Mouse (Mus musculus) C2C12 (cell line): ENCODE data around the gene Pou1f1. TPM values are rescaled to one million over a fixed set of nuclear protein-coding genes. Genes with fewer than 3 reads are reported as not detected.

Experiments
- H3K27me3 ChIP-seq: one replicate; pipeline ENCODE4 v1.6.1; 2011; ENCODE audit not compliant: control insufficient read depth, insufficient read depth, insufficient read length
- H3K36me3 ChIP-seq: one replicate; pipeline ENCODE4 v1.6.1; 2011; ENCODE audit not compliant: control insufficient read depth, insufficient read depth
- H3K4me3 ChIP-seq: one replicate; pipeline ENCODE4 v1.5.1; 2011; ENCODE audit warnings: mild to moderate bottlenecking, control low read depth; ENCODE audit not compliant: poor library complexity, insufficient read depth, severe bottlenecking
- H3K79me2 ChIP-seq: one replicate; pipeline ENCODE4 v1.6.1; 2011; ENCODE audit not compliant: control insufficient read depth, insufficient read depth
- H3K79me3 ChIP-seq: one replicate; pipeline ENCODE4 v1.6.1; 2011; ENCODE audit warnings: low read depth, control low read depth
- H3ac ChIP-seq: one replicate; pipeline ENCODE3; 2011; ENCODE audit warnings: low read depth; ENCODE audit not compliant: control insufficient read depth, insufficient read length
- CEBPB ChIP-seq: IDR thresholded peaks from one replicate; pipeline ENCODE4 v1.6.1; 2011; ENCODE audit warnings: low read depth, mild to moderate bottlenecking, control low read depth, moderate library complexity
- CTCF ChIP-seq: IDR thresholded peaks from one replicate; pipeline ENCODE4 v1.5.1; 2011; ENCODE audit not compliant: control insufficient read depth, insufficient read depth, insufficient read length
- FOSL1 ChIP-seq: IDR thresholded peaks from one replicate; pipeline ENCODE4 v1.8.0; 2011; ENCODE audit warnings: mild to moderate bottlenecking, low read length; ENCODE audit not compliant: poor library complexity, insufficient read depth, severe bottlenecking
- MAX ChIP-seq: IDR thresholded peaks from one replicate; pipeline ENCODE4 v1.6.1; 2011; ENCODE audit warnings: mild to moderate bottlenecking, control low read depth
- MYOD1 ChIP-seq: IDR thresholded peaks from one replicate; pipeline ENCODE4 v1.6.1; 2011; ENCODE audit warnings: low read depth; ENCODE audit not compliant: control insufficient read depth, insufficient read length
- MYOG ChIP-seq: IDR thresholded peaks from one replicate; pipeline ENCODE4 v1.6.1; 2011; ENCODE audit not compliant: control insufficient read depth, insufficient read length; ENCODE audit errors: extremely low read depth
- USF1 ChIP-seq: IDR thresholded peaks from one replicate; pipeline ENCODE4 v1.6.1; 2011; ENCODE audit warnings: low read depth, mild to moderate bottlenecking, control low read depth, moderate library complexity
- long read RNA-seq, 2 experiments: library from polyadenylated mRNA; unstranded; transcript quantifications; one replicate each; pipeline ENCODE4 v2.0.0; 2019 to 2020
- polyA plus RNA-seq: library from polyadenylated mRNA; unstranded; fragments of >200 nt; fragmentation: generic; extraction: Trizol; gene quantifications from one replicate; pipeline ENCODE4 v1.2.1, GENCODE M21; 2012; ENCODE audit warnings: missing spikeins

Pou1f1 gene
- not detected for polyA plus RNA-seq
- long read RNA-seq, experiment 1, result 0 reads
- long read RNA-seq, experiment 2, result 0 reads

DNA sequence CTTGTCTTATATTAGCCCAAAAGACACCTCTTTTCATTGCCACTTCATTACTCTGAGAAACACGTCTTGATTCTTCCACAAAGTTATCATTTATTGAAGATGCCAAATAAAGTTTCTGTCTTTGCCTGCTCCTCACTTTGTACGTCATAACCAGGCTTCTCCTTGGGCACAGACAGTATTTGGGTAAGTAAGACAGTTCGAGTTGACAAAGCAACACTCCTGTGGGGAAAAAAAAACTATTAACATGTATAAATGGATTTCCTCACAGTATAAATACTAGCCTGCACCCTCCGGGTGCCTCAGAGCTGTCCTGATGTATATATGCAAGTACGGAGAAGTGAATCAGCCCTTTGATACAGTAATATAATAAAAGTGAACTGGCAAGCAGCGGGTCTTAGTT is at the start of gene Pou1f1:
Gene Pou1f1 (plus strand): TSS at position 301 of the 400 bp plus-strand sequence.
- Histone ChIP-seq H3ac (no peak within 1 kb of the TSS), H3K79me2 (no peaks in the 10 kb centered on the region), H3K27me3 (no peaks in the 10 kb centered on the region), H3K4me3 (no peak within 1 kb of the TSS), H3K79me3 (no peaks in the 10 kb centered on the region), H3K36me3 (no peaks in the 10 kb centered on the region)
- TF ChIP-seq USF1, result no peak
- TF ChIP-seq MAX, result no peak
- no peak for TF ChIP-seq CEBPB
- TF ChIP-seq CTCF, result no peak

DNA sequence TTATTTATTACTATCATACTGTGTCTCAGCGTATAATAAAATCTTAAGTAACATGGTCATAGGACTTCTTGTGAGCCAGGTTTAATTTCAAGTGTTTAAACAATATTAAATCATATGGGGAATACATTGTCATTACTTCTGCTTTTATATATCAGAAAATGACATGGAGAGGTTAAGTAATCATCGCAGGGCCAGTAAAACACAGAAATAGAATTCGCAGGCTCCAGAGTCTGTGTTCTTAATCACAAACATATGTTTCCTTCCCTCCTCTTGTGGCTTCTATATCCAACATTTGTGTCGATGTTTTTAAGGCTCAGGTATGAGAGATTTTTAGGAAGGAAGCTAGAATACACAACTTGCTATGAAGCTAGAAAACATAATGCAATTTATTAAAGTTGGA is 49.7 kb upstream of the Pou1f1 start:
- Histone ChIP-seq H3K36me3 (no peaks in the 10 kb centered on the region), H3K27me3 (no peaks in the 10 kb centered on the region), H3K4me3 (no peak overlapping the region), H3ac (no peak overlapping the region), H3K79me3 (no peaks in the 10 kb centered on the region), H3K79me2 (no peaks in the 10 kb centered on the region)
- TF ChIP-seq USF1 (no peak), FOSL1 (no peak), MAX (no peak), CTCF (no peak), CEBPB (no peak), MYOD1 (no peak), MYOG (no peak)

- TF ChIP-seq MYOG (no peak), MAX (no peak), FOSL1 (no peak), CTCF (no peak), MYOD1 (no peak), CEBPB (no peak), USF1 (no peak)
- H3K79me2 ChIP-seq, result no peaks in the 10 kb centered on the region
- no peaks in the 10 kb centered on the region for H3K36me3 ChIP-seq
- H3K4me3 ChIP-seq, result no peak overlapping the region
- no peak overlapping the region for H3ac ChIP-seq
- H3K79me3 ChIP-seq, result no peaks in the 10 kb centered on the region
- H3K27me3 ChIP-seq, result no peaks in the 10 kb centered on the region
Observed at GRCm38 (mm10) chr16:65472472-65473001, 47.8 kb upstream of the Pou1f1 start.

- Histone ChIP-seq H3K36me3 (no peaks in the 10 kb centered on the region), H3ac (no peak overlapping the region), H3K79me3 (no peaks in the 10 kb centered on the region), H3K4me3 (no peak overlapping the region), H3K79me2 (no peaks in the 10 kb centered on the region), H3K27me3 (no peaks in the 10 kb centered on the region)
- TF ChIP-seq USF1, result no peak
- TF ChIP-seq FOSL1, result no peak
- no peak for TF ChIP-seq CEBPB
- no peak for TF ChIP-seq CTCF
- TF ChIP-seq MAX, result no peak
- TF ChIP-seq MYOD1, result no peak
- TF ChIP-seq MYOG, result no peak
Observed at GRCm38 (mm10) chr16:65485726-65486125, 34.6 kb upstream of the Pou1f1 start.

DNA sequence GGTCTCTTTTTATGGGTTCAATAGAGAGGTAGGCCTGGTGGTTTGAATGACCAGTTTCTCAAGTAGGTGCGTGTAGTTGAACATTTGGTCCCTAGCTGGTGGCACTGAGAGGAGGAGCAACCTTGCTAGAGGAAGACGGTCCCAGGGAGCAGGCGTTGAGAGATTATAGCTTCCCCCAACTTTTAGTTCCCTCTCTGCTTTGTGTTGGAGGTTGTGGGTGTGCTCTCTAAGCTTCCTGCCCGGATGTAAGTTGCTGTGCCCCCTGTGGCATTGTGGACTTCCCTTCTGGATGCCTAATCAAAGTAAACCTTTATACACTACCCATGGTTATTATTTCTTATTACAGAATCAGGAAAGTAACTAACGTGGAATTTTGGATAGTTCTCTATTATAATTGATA is 24.3 kb upstream of the Pou1f1 start:
- Histone ChIP-seq H3ac (no peak overlapping the region), H3K4me3 (no peak overlapping the region), H3K27me3 (no peaks in the 10 kb centered on the region), H3K79me2 (no peaks in the 10 kb centered on the region), H3K79me3 (no peaks in the 10 kb centered on the region), H3K36me3 (no peaks in the 10 kb centered on the region)
- TF ChIP-seq MYOG (no peak), MYOD1 (no peak), MAX (no peak), FOSL1 (no peak), CTCF (no peak), CEBPB (no peak), USF1 (no peak)

DNA sequence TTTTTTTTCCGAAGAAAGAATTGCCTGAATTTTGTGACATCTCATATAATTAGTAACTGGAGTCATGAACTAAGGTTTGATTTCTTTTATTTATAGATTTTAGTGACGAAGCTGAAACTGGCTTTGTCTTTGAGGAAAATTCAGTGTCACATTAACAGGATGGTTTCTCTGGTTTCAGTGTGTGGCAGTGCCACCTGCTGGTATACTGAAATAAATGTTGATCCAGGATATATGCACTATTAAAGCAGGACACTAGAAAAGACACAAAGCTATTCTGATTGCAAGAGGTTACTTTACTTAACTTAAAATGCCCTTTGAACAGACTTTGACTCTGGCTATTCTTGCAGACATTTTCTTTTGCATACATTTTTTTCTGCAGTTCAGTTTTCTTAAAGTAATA is 23.3 kb upstream of the Pou1f1 start:
- no peaks in the 10 kb centered on the region for H3K79me3 ChIP-seq
- no peak overlapping the region for H3ac ChIP-seq
- H3K36me3 ChIP-seq, result no peaks in the 10 kb centered on the region
- H3K27me3 ChIP-seq, result no peaks in the 10 kb centered on the region
- no peak overlapping the region for H3K4me3 ChIP-seq
- no peaks in the 10 kb centered on the region for H3K79me2 ChIP-seq
- TF ChIP-seq FOSL1, result no peak
- no peak for TF ChIP-seq CTCF
- no peak for TF ChIP-seq USF1
- no peak for TF ChIP-seq MAX
- no peak for TF ChIP-seq CEBPB
- no peak for TF ChIP-seq MYOG
